Mouse (Mus musculus): ENCODE data around the gene Magi1. TPM values are rescaled to one million over a fixed set of nuclear protein-coding genes. Genes with fewer than 3 reads are reported as not detected.

Gene Magi1
- total and polyA plus RNA-seq, 3 experiments: 4.1 to 16.5 (median 14.0) TPM

DNA sequence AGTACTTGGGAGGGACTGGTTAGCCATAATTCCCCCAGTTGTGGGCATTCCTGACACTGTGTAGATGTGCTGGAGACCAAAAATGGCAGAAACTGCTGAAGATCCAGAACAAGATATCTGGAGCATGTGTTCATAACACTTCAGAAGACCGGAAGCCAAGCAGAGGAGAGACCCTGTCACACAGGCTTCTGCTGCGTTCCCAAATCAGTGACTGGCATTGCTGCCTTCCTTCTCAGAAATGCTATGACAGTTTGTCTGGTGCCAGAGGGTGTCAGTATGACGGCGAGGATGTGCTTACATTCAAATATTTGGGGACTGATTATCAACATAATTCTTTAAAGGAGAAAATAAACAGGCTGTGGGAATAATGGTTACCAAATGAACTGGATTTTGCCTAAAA lies 373.7 kb downstream of the Magi1 start:
- no peak for TF ChIP-seq CTCF (IDR thresholded peaks at IDR 0.05)
- TF ChIP-seq EP300 (IDR thresholded peaks at IDR 0.05; ENCODE audit: insufficient read depth, low read depth, low read length): no peak
- TF ChIP-seq POLR2A (IDR thresholded peaks at IDR 0.05; ENCODE audit: insufficient read depth, low read depth, low read length): no peak
- intact Hi-C loops (cut with DNase I): no loop called here
- 85% methylated on average over 4 of the region's 4 CpGs for WGBS

DNA sequence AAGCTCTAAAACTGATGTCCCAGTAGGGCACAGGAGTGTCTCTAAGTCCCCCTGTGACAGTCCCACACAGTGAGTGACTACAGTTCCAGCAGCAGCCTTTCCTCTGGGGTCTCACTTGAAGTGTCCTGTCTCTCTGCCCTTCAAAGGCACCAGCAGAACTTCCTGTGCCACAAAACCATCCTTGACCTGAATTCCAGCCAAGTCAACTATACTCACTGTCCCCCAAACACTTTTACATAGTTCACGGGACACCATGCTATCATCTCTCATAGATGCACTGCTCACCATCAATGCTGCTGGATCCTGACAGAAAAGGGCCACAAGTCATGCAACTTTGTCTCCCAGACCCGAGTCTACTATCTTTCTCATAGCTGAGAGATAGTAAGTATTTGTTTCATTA lies 378.7 kb downstream of the Magi1 start:
- no peaks in the 10 kb centered on the region for H3K36me3 ChIP-seq (ENCODE audit: control insufficient read depth, insufficient read depth, low read length)
- no peak overlapping the region for H3K4me3 ChIP-seq
- H3K27me3 ChIP-seq (ENCODE audit: control insufficient read depth, insufficient read depth, low read length): no peaks in the 10 kb centered on the region
- TF ChIP-seq EP300 (IDR thresholded peaks at IDR 0.05; ENCODE audit: insufficient read depth, low read depth, low read length): no peak
- TF ChIP-seq CTCF (IDR thresholded peaks at IDR 0.05): no peak
- no peak for TF ChIP-seq POLR2A (IDR thresholded peaks at IDR 0.05; ENCODE audit: insufficient read depth, low read depth, low read length)
- no peak overlapping the region for H3K9ac ChIP-seq (ENCODE audit: low read depth, low read length)
- no peaks in the 10 kb centered on the region for H3K4me1 ChIP-seq (ENCODE audit: control insufficient read depth, insufficient read depth, low read length)
- no peak for DNase-seq
- intact Hi-C loops (cut with DNase I): no loop called here
- no peak overlapping the region for H3K27ac ChIP-seq
- peaks cover 3% of the 10 kb centered on the region; the same call in 1 of the 2 replicates for H3K79me2 ChIP-seq (replicated peaks; ENCODE audit: control insufficient read depth, insufficient read depth, low read length)
- 62% methylated on average over 2 of the region's 2 CpGs for WGBS

More for the DNA sequence above, 373.7 kb downstream of the Magi1 start:
- Histone ChIP-seq H3K4me3 (no peak overlapping the region), H3K27ac (no peak overlapping the region), H3K27me3 (ENCODE audit: control insufficient read depth, insufficient read depth, low read length) (no peaks in the 10 kb centered on the region), H3K36me3 (ENCODE audit: control insufficient read depth, insufficient read depth, low read length) (no peaks in the 10 kb centered on the region), H3K9ac (ENCODE audit: low read depth, low read length) (no peak overlapping the region), H3K79me2 (replicated peaks; ENCODE audit: control insufficient read depth, insufficient read depth, low read length) (no peaks in the 10 kb centered on the region), H3K4me1 (ENCODE audit: control insufficient read depth, insufficient read depth, low read length) (no peaks in the 10 kb centered on the region)
- DNase-seq: no peak

DNA sequence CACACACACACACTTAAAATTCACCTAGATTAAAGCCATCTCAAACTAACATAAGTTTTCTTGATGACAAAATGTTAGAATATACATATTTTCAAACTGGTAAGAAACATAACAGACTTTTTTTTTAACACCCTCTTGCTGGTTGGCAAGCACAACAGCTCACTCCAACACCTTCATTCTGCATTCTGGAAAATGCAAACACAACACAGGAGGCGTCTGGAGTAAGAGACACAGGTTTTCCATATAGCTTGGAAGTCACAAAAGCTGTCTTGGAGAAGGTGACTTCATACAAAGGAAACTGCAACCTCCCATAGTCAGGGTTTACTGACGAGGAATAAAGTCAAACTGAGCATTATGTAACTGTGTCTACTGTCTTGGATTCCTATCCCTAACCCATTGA lies 381.5 kb downstream of the Magi1 start:
- Histone ChIP-seq H3K27me3 (ENCODE audit: control insufficient read depth, insufficient read depth, low read length) (no peaks in the 10 kb centered on the region), H3K9ac (ENCODE audit: low read depth, low read length) (no peak overlapping the region), H3K4me3 (no peak overlapping the region), H3K36me3 (ENCODE audit: control insufficient read depth, insufficient read depth, low read length) (no peaks in the 10 kb centered on the region), H3K4me1 (ENCODE audit: control insufficient read depth, insufficient read depth, low read length) (no peaks in the 10 kb centered on the region), H3K27ac (no peak overlapping the region), H3K79me2 (replicated peaks; ENCODE audit: control insufficient read depth, insufficient read depth, low read length) (peaks cover 3% of the 10 kb centered on the region; the same call in 1 of the 2 replicates)
- no peak for DNase-seq
- TF ChIP-seq EP300 (IDR thresholded peaks at IDR 0.05; ENCODE audit: insufficient read depth, low read depth, low read length) (no peak), POLR2A (IDR thresholded peaks at IDR 0.05; ENCODE audit: insufficient read depth, low read depth, low read length) (no peak), CTCF (IDR thresholded peaks at IDR 0.05) (no peak)
- intact Hi-C loops (cut with DNase I): no loop called here
- 63% methylated on average over 2 of the region's 2 CpGs for WGBS

DNA sequence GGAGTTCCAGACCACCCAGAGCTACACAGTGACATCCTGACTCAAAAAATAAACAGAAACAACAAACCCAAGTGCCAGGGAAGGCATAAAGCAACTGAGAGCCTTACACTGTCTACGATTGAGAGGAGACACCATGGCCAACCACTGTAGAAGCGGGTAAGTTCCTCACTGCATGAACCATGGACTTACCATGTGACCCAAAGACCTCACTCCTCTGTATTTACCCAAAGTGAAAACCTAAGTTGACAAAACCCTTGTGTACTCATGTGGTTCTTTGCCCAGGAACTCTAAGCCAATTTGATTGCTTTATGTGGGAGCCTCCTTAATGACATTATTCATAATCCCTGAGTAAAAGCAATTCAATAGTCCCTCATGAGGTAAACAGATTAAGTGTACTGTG lies 382.3 kb downstream of the Magi1 start:
- no peaks in the 10 kb centered on the region for H3K36me3 ChIP-seq (ENCODE audit: control insufficient read depth, insufficient read depth, low read length)
- intact Hi-C loops (cut with DNase I): no loop called here
- H3K4me3 ChIP-seq: no peak overlapping the region
- 92% methylated on average over 2 of the region's 2 CpGs for WGBS
- H3K4me1 ChIP-seq (ENCODE audit: control insufficient read depth, insufficient read depth, low read length): no peaks in the 10 kb centered on the region
- peaks cover 3% of the 10 kb centered on the region; the same call in 1 of the 2 replicates for H3K79me2 ChIP-seq (replicated peaks; ENCODE audit: control insufficient read depth, insufficient read depth, low read length)
- DNase-seq: no peak
- no peaks in the 10 kb centered on the region for H3K27me3 ChIP-seq (ENCODE audit: control insufficient read depth, insufficient read depth, low read length)
- no peak overlapping the region for H3K9ac ChIP-seq (ENCODE audit: low read depth, low read length)
- H3K27ac ChIP-seq: no peak overlapping the region
- TF ChIP-seq EP300 (IDR thresholded peaks at IDR 0.05; ENCODE audit: insufficient read depth, low read depth, low read length) (no peak), CTCF (IDR thresholded peaks at IDR 0.05) (no peak), POLR2A (IDR thresholded peaks at IDR 0.05; ENCODE audit: insufficient read depth, low read depth, low read length) (no peak)

DNA sequence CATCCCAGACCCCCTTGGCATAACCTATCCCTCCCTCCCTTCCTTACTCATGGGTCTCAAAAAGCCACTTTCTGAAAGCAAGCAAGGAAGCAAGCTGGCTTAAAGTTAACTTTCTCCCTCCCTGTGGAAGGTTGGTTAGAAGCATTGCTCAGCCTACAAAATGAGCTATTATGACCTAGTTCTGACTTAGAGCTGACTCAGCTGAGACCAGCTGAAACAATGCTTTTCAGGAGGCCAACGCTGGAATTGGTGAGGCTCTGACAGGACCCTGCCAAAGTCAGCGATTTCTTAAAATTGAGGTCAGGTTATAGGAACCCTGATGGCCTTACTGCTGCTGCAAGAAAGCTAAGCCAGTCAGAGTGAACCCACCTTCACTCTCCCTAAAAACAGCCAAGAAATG lies 386.2 kb downstream of the Magi1 start:
- intact Hi-C loops (cut with DNase I): no loop called here

DNA sequence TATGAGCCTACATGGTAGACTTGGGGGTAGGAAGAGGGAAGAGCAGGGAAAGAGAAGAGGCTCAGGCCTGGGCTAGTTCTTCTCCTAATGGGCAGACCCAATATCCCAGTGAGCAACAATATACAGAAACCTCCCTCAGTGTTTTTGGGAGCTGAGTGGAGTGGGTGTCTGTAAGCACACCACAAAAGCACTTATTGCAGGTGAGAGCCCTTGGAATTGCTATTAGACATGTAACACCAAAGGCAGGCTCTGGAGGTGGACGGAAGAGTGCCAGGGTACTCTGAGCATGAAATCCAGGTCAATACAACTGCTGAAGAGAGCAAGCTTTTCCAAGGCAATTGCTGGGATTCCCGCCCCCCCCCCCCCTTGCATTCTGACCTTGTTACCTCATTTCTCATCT lies 388.0 kb downstream of the Magi1 start:
- H3K27me3 ChIP-seq (ENCODE audit: control insufficient read depth, insufficient read depth, low read length): no peaks in the 10 kb centered on the region
- no peaks in the 10 kb centered on the region; the same call in 1 of the 2 replicates for H3K79me2 ChIP-seq (replicated peaks; ENCODE audit: control insufficient read depth, insufficient read depth, low read length)
- no peak for TF ChIP-seq CTCF (IDR thresholded peaks at IDR 0.05)
- no peak for TF ChIP-seq EP300 (IDR thresholded peaks at IDR 0.05; ENCODE audit: insufficient read depth, low read depth, low read length)
- no peak for TF ChIP-seq POLR2A (IDR thresholded peaks at IDR 0.05; ENCODE audit: insufficient read depth, low read depth, low read length)
- no peak overlapping the region for H3K4me3 ChIP-seq
- H3K36me3 ChIP-seq (ENCODE audit: control insufficient read depth, insufficient read depth, low read length): no peaks in the 10 kb centered on the region
- intact Hi-C loops (cut with DNase I): no loop called here
- H3K9ac ChIP-seq (ENCODE audit: low read depth, low read length): no peak overlapping the region
- H3K4me1 ChIP-seq (ENCODE audit: control insufficient read depth, insufficient read depth, low read length): no peaks in the 10 kb centered on the region; the same call in 1 of the 2 replicates
- no peak for DNase-seq
- WGBS: 91% methylated on average over 2 of the region's 2 CpGs
- H3K27ac ChIP-seq: no peak overlapping the region

More for the DNA sequence above, 386.2 kb downstream of the Magi1 start:
- no peak overlapping the region for H3K9ac ChIP-seq (ENCODE audit: low read depth, low read length)
- H3K79me2 ChIP-seq (replicated peaks; ENCODE audit: control insufficient read depth, insufficient read depth, low read length): peaks cover 3% of the 10 kb centered on the region; the same call in 1 of the 2 replicates
- WGBS: 71% methylated on average over 2 of the region's 2 CpGs
- H3K27ac ChIP-seq: no peak overlapping the region
- H3K36me3 ChIP-seq (ENCODE audit: control insufficient read depth, insufficient read depth, low read length): no peaks in the 10 kb centered on the region
- H3K4me1 ChIP-seq (ENCODE audit: control insufficient read depth, insufficient read depth, low read length): no peaks in the 10 kb centered on the region; the same call in 1 of the 2 replicates
- no peak for DNase-seq
- no peaks in the 10 kb centered on the region for H3K27me3 ChIP-seq (ENCODE audit: control insufficient read depth, insufficient read depth, low read length)
- no peak overlapping the region for H3K4me3 ChIP-seq
- TF ChIP-seq EP300 (IDR thresholded peaks at IDR 0.05; ENCODE audit: insufficient read depth, low read depth, low read length): no peak
- TF ChIP-seq CTCF (IDR thresholded peaks at IDR 0.05): no peak
- TF ChIP-seq POLR2A (IDR thresholded peaks at IDR 0.05; ENCODE audit: insufficient read depth, low read depth, low read length): no peak
